Mouse (Mus musculus): ENCODE measurements around the gene Dsp. TPM values are rescaled to one million over a fixed set of nuclear protein-coding genes. Genes with fewer than 3 reads are reported as not detected.

Gene Dsp
- polyA plus RNA-seq, 1 experiment from 2014 or later: 0.22 TPM

DNA sequence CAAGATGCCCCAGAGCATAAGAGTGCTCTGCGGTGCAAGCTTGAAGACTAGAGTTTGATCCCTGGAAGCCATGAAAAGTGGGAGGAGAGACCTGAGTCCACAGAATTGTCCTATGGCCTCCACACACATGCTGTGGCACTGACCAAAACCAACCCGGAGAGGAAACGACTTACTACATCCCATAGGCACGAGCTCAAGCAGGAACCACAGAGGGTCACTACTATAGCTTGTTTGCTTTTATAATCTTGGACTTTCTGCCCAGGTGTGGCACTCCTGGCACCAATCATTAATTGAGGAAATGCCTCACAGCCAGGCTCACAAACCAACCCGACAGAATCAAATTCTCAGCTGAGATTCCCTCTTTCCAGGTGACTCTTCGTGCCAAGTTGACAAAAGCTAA lies 50.3 kb downstream of the Dsp start:
- no peaks in the 10 kb centered on the region for H3K9me3 ChIP-seq
- peaks cover 9% of the 10 kb centered on the region for H3K4me1 ChIP-seq (replicated peaks)
- H3K27me3 ChIP-seq: no peaks in the 10 kb centered on the region
- ATAC-seq (ENCODE audit: low FRiP score, low read depth): no peak
- no peak overlapping the region for H3K9ac ChIP-seq
- H3K4me2 ChIP-seq: no peak overlapping the region
- H3K27ac ChIP-seq (replicated peaks): no peak overlapping the region
- H3K36me3 ChIP-seq: no peaks in the 10 kb centered on the region
- no peak overlapping the region for H3K4me3 ChIP-seq
- WGBS: 82% methylated on average over 6 of the region's 6 CpGs

DNA sequence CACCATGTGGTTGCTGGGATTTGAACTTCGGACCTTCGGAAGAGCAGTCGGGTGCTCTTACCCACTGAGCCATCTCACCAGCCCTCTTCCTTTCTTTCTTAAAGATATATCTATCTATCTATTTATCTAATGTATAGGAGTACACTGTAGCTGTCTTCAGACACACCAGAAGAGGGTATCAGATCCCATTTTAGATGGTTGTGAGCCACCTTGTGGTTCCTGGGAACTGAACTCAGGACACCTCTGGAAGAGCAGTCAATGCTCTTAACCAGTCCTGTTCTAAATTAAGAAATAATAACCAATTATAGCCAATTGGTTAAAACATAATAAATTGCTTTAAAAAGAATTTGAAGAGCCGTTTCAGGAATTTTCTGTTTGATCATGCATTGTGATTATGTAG lies 53.1 kb downstream of the Dsp start:
- H3K36me3 ChIP-seq: no peaks in the 10 kb centered on the region
- H3K27me3 ChIP-seq: no peaks in the 10 kb centered on the region
- no peak overlapping the region for H3K27ac ChIP-seq (replicated peaks)
- 56% methylated on average over 4 of the region's 4 CpGs for WGBS
- peak overlapping the region; percentile 61 for H3K4me2 ChIP-seq
- H3K4me3 ChIP-seq: peak overlapping the region; percentile 89; the same call in 1 of the 2 replicates
- H3K4me1 ChIP-seq (replicated peaks): peaks cover 16% of the 10 kb centered on the region
- no peaks in the 10 kb centered on the region for H3K9me3 ChIP-seq
- no peak for ATAC-seq (ENCODE audit: low FRiP score, low read depth)
- no peak overlapping the region for H3K9ac ChIP-seq

DNA sequence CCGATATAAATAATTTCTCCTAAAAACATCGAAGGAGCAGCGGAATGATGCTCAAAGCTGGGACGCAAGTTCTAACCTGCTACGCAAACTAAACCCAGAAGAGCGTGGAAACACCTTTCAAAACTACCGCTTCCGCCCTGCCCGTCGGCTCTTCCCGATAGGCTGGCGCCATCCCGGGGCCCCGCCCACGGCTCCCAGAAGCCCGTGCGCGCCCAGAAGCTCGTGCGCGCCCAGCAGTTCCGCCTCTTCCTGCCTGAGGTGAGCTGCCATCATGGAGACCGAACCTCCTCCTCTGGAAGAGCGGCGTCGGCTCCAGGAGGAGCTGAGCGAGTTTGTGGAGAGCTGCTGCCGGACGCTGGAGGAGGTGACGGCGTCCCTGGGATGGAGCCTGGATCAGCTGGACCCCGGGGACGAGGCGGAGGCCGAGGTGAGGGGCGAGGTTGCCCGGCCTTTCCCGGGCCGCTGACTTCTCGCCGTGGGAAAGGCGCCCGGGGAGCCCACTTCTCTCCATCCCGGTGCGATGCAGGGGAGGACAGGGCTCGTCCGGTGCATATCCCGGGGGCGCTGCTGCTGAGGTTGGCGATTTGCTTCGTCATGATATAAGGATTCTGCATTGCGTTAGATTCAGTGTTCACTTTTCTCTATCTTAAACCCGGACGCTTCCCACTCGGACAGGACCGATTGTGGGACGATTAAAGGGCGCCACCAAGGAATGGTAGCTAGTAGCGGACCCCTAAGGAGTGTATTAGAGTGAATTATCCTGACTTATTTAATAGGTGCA lies 53.8 kb downstream of the Dsp start, which contains the start of gene Snrnp48:
Snrnp48 (plus strand) TSS at position 237 of the 781 bp plus-strand sequence.
- Histone ChIP-seq H3K9me3 (no peaks in the 10 kb centered on the region), H3K4me3 (peak within 1 kb of the TSS; percentile 89), H3K4me1 (replicated peaks) (peaks cover 16% of the 10 kb centered on the region), H3K9ac (peak within 1 kb of the TSS; percentile 77), H3K27me3 (no peaks in the 10 kb centered on the region), H3K27ac (replicated peaks) (peak within 1 kb of the TSS; percentile 90), H3K36me3 (no peaks in the 10 kb centered on the region), H3K4me2 (peak within 1 kb of the TSS; percentile 61)
- ATAC-seq (ENCODE audit: low FRiP score, low read depth): peak; percentile 99
- WGBS: under 1% methylated on average over 59 of the region's 59 CpGs

DNA sequence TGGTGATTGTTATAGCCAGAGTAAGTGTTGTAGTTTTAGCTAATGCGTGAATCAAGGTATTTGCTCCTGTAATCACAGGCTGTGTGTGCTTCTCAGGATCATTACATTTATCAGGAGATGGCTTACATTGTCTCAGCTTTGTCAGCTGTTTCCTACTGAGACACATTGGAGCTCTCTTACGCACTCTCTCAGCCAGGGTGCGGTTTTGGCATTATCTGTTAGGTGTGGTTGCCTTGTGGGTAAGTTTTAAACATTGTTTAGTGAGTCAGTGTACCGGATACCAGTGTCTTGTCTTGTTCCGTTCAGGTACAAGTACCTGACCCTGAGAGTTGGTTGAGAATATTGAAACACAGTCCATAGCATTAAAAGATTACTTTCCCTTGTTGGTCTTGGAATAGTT lies 60.0 kb downstream of the Dsp start:
- Histone ChIP-seq H3K36me3 (peaks cover 40% of the 10 kb centered on the region), H3K4me3 (no peak overlapping the region), H3K27ac (replicated peaks) (no peak overlapping the region), H3K9ac (no peak overlapping the region), H3K27me3 (no peaks in the 10 kb centered on the region), H3K4me1 (replicated peaks) (peaks cover 9% of the 10 kb centered on the region), H3K4me2 (no peak overlapping the region), H3K9me3 (no peaks in the 10 kb centered on the region)
- 97% methylated on average over 5 of the region's 5 CpGs for WGBS
- no peak for ATAC-seq (ENCODE audit: low FRiP score, low read depth)

DNA sequence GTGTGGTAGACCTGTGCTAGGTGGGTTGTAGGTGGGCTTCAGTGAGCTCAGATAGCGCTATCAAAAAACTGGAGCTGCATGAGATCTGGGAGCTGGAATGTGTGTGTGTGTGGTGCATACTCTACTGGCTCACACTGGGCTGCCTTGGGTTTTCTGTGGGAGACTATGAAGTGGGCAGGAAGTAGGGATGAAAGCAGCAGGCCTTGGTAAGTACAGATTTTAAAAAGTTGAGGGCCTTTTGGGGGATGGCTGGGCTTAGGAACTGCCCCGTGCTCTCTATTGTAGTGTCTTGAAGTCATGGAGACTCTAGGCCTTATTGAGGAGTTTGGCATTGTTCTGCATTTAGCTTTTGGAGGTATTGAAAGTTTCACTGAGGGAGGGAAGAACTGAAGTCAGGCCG lies 67.6 kb downstream of the Dsp start:
- Histone ChIP-seq H3K9ac (no peak overlapping the region), H3K4me1 (replicated peaks) (no peaks in the 10 kb centered on the region), H3K4me2 (no peak overlapping the region), H3K9me3 (no peaks in the 10 kb centered on the region), H3K4me3 (no peak overlapping the region), H3K27me3 (no peaks in the 10 kb centered on the region), H3K36me3 (peaks cover 73% of the 10 kb centered on the region), H3K27ac (replicated peaks) (no peak overlapping the region)
- no peak for ATAC-seq (ENCODE audit: low FRiP score, low read depth)
- 91% methylated on average over 3 of the region's 3 CpGs for WGBS

DNA sequence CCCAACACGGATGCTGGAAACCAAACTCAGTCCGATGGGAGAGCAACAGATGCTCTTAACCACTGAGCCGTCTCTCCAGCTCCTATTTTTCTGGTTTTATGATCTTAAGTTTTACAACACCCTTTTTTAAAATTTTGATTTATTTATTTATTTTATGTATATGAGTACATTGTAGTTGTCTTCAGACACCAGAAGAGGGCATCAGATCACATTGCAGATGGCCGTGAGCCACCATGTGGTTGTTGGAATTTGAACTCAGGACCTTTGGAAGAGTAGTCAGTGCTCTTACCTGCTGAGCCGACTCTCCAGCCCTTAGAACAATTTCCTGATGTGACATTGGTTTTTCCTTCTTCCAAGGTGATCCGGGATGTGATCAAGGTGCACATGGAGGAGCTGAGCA lies 69.2 kb downstream of the Dsp start:
- no peak for ATAC-seq (ENCODE audit: low FRiP score, low read depth)
- H3K9me3 ChIP-seq: no peaks in the 10 kb centered on the region
- H3K4me1 ChIP-seq (replicated peaks): no peaks in the 10 kb centered on the region
- 96% methylated on average over 6 of the region's 6 CpGs for WGBS
- no peaks in the 10 kb centered on the region for H3K27me3 ChIP-seq
- H3K9ac ChIP-seq: no peak overlapping the region
- H3K4me2 ChIP-seq: no peak overlapping the region
- no peak overlapping the region for H3K27ac ChIP-seq (replicated peaks)
- H3K36me3 ChIP-seq: peaks cover 79% of the 10 kb centered on the region
- H3K4me3 ChIP-seq: no peak overlapping the region

DNA sequence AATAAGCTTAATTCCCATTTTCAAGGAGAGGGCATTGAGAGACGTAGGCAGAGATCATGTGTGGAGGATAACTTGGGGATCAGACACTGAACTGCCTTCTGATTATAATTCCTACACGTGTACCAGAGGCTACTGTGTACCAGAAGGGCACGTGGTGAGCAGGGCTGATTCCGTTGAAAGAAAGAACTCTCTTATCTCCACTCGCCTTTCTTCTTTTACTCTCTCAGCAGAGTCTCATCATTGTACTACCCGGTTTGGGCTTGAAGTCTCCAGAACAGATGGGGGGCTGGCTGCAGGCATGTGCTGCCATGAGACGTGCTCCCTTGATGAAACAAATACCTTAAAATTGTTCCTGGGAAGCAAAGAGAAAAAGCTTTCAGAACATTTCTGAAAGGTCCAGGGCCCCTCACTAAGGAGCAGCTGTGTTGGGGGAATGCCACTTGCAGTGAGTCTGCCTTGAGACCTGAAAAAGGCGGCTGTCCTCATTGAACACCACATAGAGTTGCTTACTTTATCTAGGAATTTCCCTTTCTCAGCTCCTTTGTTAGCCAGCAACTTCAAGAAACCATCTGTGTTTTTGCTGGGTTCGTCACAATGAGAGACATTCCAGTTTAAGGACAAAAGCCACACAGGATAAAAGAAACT lies 79.2 kb downstream of the Dsp start:
- Histone ChIP-seq H3K9me3 (no peaks in the 10 kb centered on the region), H3K36me3 (peaks cover 22% of the 10 kb centered on the region), H3K27me3 (no peaks in the 10 kb centered on the region), H3K9ac (no peak overlapping the region), H3K4me2 (no peak overlapping the region), H3K4me1 (replicated peaks) (no peaks in the 10 kb centered on the region), H3K4me3 (no peak overlapping the region), H3K27ac (replicated peaks) (0 out of 2 replicates have a peak overlapping the region, but pooled peaks have one; percentile 48)
- 60% methylated on average over 9 of the region's 9 CpGs for WGBS
- no peak for ATAC-seq (ENCODE audit: low FRiP score, low read depth)

DNA sequence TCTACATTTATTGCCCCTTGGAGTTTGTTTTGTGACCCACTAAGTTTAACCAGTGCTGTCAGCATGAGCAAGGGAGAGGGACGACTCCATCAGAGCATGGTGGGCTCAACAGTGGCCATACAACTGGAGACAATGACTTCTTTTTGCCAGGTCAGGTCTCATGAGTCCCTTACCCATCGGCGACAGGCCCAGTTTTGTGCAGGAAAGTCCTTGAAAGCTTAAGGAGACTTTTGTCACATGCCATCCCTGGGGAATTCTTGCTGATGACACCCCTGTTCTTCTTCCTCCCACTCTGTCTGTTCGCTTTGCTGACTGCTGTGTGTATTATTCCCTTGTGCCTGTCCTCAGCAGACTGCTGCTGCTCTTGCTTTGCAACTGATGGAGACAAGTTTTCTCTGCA lies 81.3 kb downstream of the Dsp start:
- no peak overlapping the region for H3K27ac ChIP-seq (replicated peaks)
- no peaks in the 10 kb centered on the region for H3K4me1 ChIP-seq (replicated peaks)
- peaks cover 14% of the 10 kb centered on the region; the same call in 1 of the 2 replicates for H3K36me3 ChIP-seq
- WGBS: 75% methylated on average over 4 of the region's 4 CpGs
- H3K4me3 ChIP-seq: no peak overlapping the region
- ATAC-seq (ENCODE audit: low FRiP score, low read depth): no peak
- H3K9ac ChIP-seq: no peak overlapping the region
- no peak overlapping the region for H3K4me2 ChIP-seq
- H3K27me3 ChIP-seq: no peaks in the 10 kb centered on the region
- no peaks in the 10 kb centered on the region for H3K9me3 ChIP-seq

DNA sequence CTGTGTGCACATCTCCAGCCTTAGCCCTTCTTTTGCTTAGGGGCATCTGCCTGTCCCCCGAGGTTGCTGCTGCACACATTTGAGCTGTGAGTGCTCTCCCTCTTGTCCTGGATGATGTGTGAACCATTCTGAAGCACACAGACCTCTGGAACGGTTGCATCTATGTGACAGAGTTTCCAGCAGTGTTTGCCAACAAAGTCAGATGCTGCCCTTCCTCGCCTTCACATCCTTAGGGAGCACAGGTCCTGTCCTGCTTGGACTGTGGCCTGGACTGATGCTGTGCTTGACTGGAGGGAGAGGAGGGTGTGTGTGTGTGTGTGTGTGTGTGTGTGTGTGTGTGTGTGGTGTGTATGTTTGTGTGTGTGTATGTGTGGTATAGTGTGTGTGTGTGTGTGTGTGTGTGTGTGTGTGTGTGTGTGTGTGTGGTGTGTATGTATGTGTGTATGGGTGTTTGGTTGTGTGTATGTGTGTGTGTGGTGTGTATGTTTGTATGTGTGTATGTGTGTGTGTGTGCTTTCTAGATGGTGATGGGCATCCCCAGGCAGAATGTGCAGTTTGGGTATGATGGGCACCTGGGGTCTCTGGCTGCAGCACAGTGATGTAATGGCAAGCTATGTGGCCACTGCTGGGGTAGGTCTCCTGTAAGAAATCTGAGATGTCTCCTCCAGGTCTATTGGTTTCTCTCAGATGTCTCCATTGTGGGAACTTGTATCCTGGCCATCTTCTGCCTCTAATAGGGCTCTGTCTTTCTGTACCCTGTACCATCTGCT lies 81.9 kb downstream of the Dsp start:
- no peaks in the 10 kb centered on the region for H3K4me1 ChIP-seq (replicated peaks)
- ATAC-seq (ENCODE audit: low FRiP score, low read depth): no peak
- H3K36me3 ChIP-seq: peaks cover 10% of the 10 kb centered on the region; the same call in 1 of the 2 replicates
- no peak overlapping the region for H3K4me2 ChIP-seq
- no peaks in the 10 kb centered on the region for H3K9me3 ChIP-seq
- no peaks in the 10 kb centered on the region for H3K27me3 ChIP-seq
- H3K9ac ChIP-seq: no peak overlapping the region
- H3K27ac ChIP-seq (replicated peaks): no peak overlapping the region
- WGBS: 85% methylated on average over 3 of the region's 3 CpGs
- H3K4me3 ChIP-seq: no peak overlapping the region

DNA sequence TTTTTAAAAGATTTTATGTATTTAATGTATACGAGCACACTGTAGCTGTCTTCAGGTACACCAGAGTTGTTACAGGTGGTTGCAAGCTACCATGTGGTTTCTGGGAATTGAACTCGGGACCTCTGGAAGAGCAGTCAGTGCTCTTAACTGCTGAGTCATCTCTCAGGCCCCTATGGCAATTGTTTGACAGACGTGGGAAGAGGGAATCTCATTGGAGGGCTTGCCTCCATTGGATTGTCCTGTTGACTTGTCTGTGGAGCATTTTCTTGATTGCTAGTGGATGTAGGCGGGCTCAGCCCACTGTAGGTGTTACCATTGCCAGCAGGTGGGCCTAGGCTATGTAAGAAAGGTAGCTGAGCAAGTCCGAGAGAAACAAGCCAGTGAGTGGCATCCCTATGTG lies 83.6 kb downstream of the Dsp start:
- H3K9me3 ChIP-seq: no peaks in the 10 kb centered on the region
- no peaks in the 10 kb centered on the region; the same call in 1 of the 2 replicates for H3K36me3 ChIP-seq
- H3K4me1 ChIP-seq (replicated peaks): no peaks in the 10 kb centered on the region
- H3K9ac ChIP-seq: no peak overlapping the region
- WGBS: 83% methylated on average over 5 of the region's 5 CpGs
- H3K4me3 ChIP-seq: no peak overlapping the region
- no peak for ATAC-seq (ENCODE audit: low FRiP score, low read depth)
- no peak overlapping the region for H3K27ac ChIP-seq (replicated peaks)
- H3K27me3 ChIP-seq: no peaks in the 10 kb centered on the region
- no peak overlapping the region for H3K4me2 ChIP-seq

DNA sequence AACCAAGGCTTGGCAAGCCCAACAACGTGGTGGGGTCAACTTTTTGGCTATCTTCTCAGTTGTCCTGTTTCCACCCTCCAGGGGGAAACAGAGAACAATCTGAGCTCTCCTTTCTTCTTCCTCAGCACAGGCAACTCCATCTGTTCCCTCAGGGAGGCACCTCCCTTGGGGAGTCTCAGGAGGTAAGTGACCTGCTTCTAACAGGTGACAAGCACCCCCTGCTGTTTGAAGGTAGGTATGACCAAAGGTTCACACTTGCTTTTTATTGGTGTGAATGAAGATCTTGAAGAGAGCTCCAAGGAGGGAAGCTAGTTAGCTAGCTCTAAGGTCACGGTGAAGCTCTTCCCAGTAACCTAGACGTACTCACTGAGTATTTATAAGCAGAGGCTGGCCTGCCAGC lies 84.3 kb downstream of the Dsp start:
- Histone ChIP-seq H3K36me3 (no peaks in the 10 kb centered on the region; the same call in 1 of the 2 replicates), H3K27me3 (no peaks in the 10 kb centered on the region), H3K4me1 (replicated peaks) (no peaks in the 10 kb centered on the region), H3K4me2 (no peak overlapping the region), H3K4me3 (no peak overlapping the region), H3K27ac (replicated peaks) (no peak overlapping the region), H3K9me3 (no peaks in the 10 kb centered on the region), H3K9ac (no peak overlapping the region)
- 80% methylated on average over 3 of the region's 3 CpGs for WGBS
- no peak for ATAC-seq (ENCODE audit: low FRiP score, low read depth)

DNA sequence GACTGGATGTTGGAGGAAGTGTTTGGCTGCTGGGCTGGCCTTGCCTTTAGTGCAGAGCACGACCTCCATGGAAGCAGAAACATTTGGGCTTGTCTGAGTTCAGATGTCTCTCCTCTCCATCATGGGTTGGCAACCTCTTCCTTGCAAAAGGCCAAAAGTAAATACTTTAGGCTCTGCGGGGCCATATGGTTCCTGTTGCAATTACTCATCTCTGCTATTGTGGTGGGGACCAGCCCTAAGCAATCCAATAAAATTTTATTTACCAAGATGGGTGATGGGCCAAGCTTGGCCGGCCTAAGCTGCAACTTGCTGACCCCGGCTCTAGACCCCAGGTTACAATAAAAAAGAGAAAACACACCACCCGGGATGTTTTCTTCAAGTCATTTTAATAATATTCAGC lies 97.1 kb downstream of the Dsp start:
- no peaks in the 10 kb centered on the region for H3K36me3 ChIP-seq
- ATAC-seq (ENCODE audit: low FRiP score, low read depth): no peak
- H3K9ac ChIP-seq: no peak overlapping the region
- no peak overlapping the region for H3K27ac ChIP-seq (replicated peaks)
- H3K9me3 ChIP-seq: no peaks in the 10 kb centered on the region
- H3K4me2 ChIP-seq: no peak overlapping the region
- H3K4me3 ChIP-seq: no peak overlapping the region
- WGBS: 82% methylated on average over 5 of the region's 5 CpGs
- no peaks in the 10 kb centered on the region for H3K4me1 ChIP-seq (replicated peaks)
- H3K27me3 ChIP-seq: no peaks in the 10 kb centered on the region

Measured in hindbrain, embryonic 15.5 days (tissue).